In genomic region chr15:101132041-101132440, GRCm38 (mm10) we compare ENCODE assay signal across 17 mouse cellular contexts. TPM values are rescaled to one million over a fixed set of nuclear protein-coding genes. Genes with fewer than 3 reads are reported as not detected.
DNase-seq lines count a peak whose midpoint lies in the region; ATAC-seq and TF ChIP-seq lines count a peak whose summit lies in the region.
"Had no signal": no experiment of that assay in that cellular context is flagged by ENCODE, and none has a peak within 500 bp of the region (broad histone marks: within the 10 kb centered on the region; RNA-seq: fewer than 3 reads in every experiment).

No protein-coding gene starts in this region.

- peaks cover 53% of the 10 kb centered on the region for H3K27me3 ChIP-seq in heart, embryonic 15.5 days
- H3K27me3 ChIP-seq in kidney, embryonic 16.5 days (ENCODE audit: insufficient read depth, low read length): peaks cover 11% of the 10 kb centered on the region
- H3K27me3 ChIP-seq in limb, embryonic 15.5 days: peaks cover 22% of the 10 kb centered on the region; the same call in 1 of the 2 replicates

- H3K9ac ChIP-seq in heart, embryonic 15.5 days: 0 out of 2 replicates have a peak overlapping the region, but pooled peaks have one; percentile 8
- H3K9ac ChIP-seq in kidney, embryonic 16.5 days (replicated peaks; ENCODE audit: low read length): no peak overlapping the region
- H3K9ac ChIP-seq in limb, embryonic 15.5 days: no peak overlapping the region
- H3K9ac ChIP-seq: forebrain, postnatal 0 days had no signal

- no peak for TF ChIP-seq POLR2A in cortical plate, adult 2 months (IDR thresholded peaks at IDR 0.05; ENCODE audit: extremely low read depth, insufficient read depth, low read length)

- intact Hi-C loops in gastrocnemius, postnatal 36 days (cut with DNase I): no loop called here

- WGBS in heart, embryonic 15.5 days: 51% methylated on average over 6 of the region's 6 CpGs
- 37% methylated on average over 6 of the region's 6 CpGs for WGBS in kidney, embryonic 16.5 days
- 68% methylated on average over 6 of the region's 6 CpGs for WGBS in limb, embryonic 15.5 days

- peaks cover 55% of the 10 kb centered on the region for H3K4me1 ChIP-seq in heart, embryonic 15.5 days (replicated peaks)
- H3K4me1 ChIP-seq in kidney, embryonic 16.5 days (ENCODE audit: insufficient read depth, low read length): peaks cover 60% of the 10 kb centered on the region
- no peaks in the 10 kb centered on the region for H3K4me1 ChIP-seq in cortical plate, adult 2 months (ENCODE audit: control insufficient read depth, insufficient read depth, low read length)
- peaks cover 53% of the 10 kb centered on the region for H3K4me1 ChIP-seq in limb, embryonic 15.5 days

- DNase-seq in heart, adult 18-20 months: no peak
- DNase-seq in kidney, postnatal 4 days: no peak
- no peak for DNase-seq in ovary, postnatal 10 days (ENCODE audit: low spot score)
- no peak for DNase-seq in gastrocnemius, postnatal 36 days
- DNase-seq: cerebellum, adult 11-12 months; forebrain, postnatal 0 days had no signal

- no peaks in the 10 kb centered on the region for H3K36me3 ChIP-seq in heart, embryonic 15.5 days
- no peaks in the 10 kb centered on the region for H3K36me3 ChIP-seq in kidney, embryonic 16.5 days (ENCODE audit: insufficient read depth, low read length)
- no peaks in the 10 kb centered on the region for H3K36me3 ChIP-seq in limb, embryonic 15.5 days

- no peak for ATAC-seq in heart, embryonic 15.5 days (replicated peaks; ENCODE audit: insufficient number of reproducible peaks, insufficient read depth, low FRiP score, low read depth)
- no peak for ATAC-seq in kidney, embryonic 16.5 days (ENCODE audit: low FRiP score, low TSS enrichment)
- ATAC-seq in limb, embryonic 15.5 days (ENCODE audit: insufficient number of reproducible peaks, low FRiP score, low TSS enrichment, low read depth): no peak
- ATAC-seq: CD4-positive, CD25-positive, alpha-beta regulatory T cell, adult 4 months; forebrain, postnatal 0 days had no signal

- no peaks in the 10 kb centered on the region for H3K9me3 ChIP-seq in heart, embryonic 15.5 days (replicated peaks)
- H3K9me3 ChIP-seq in kidney, embryonic 16.5 days (ENCODE audit: low read length): no peaks in the 10 kb centered on the region
- no peaks in the 10 kb centered on the region for H3K9me3 ChIP-seq in limb, embryonic 15.5 days
- H3K9me3 ChIP-seq: megakaryocyte, embryonic 14.5 days had no signal

- H3K4me2 ChIP-seq in heart, embryonic 15.5 days: peak overlapping the region; percentile 39; the same call in 1 of the 2 replicates
- H3K4me2 ChIP-seq in kidney, embryonic 16.5 days (replicated peaks; ENCODE audit: low read depth, low read length): peak overlapping the region; percentile 36
- no peak overlapping the region for H3K4me2 ChIP-seq in limb, embryonic 15.5 days

- TF ChIP-seq CTCF in cortical plate, adult 2 months (IDR thresholded peaks at IDR 0.05; ENCODE audit: extremely low read depth, insufficient read depth, low read length): no peak

- H3K4me3 ChIP-seq in heart, embryonic 15.5 days: no peak overlapping the region
- no peak overlapping the region for H3K4me3 ChIP-seq in kidney, embryonic 16.5 days (ENCODE audit: low read length)
- H3K4me3 ChIP-seq in cortical plate, adult 2 months (ENCODE audit: insufficient read depth, low read length): no peak overlapping the region
- no peak overlapping the region for H3K4me3 ChIP-seq in limb, embryonic 15.5 days
- H3K4me3 ChIP-seq: erythroblast, embryonic 14.5 days; megakaryocyte, embryonic 14.5 days had no signal

- H3K27ac ChIP-seq in heart, embryonic 15.5 days: peak overlapping the region; percentile 56; the same call in 1 of the 2 replicates
- H3K27ac ChIP-seq in kidney, embryonic 16.5 days (ENCODE audit: low read length): peak overlapping the region; percentile 43; the same call in 1 of the 2 replicates
- H3K27ac ChIP-seq in cortical plate, adult 2 months (ENCODE audit: insufficient read depth, low read length): 0 out of 2 replicates have a peak overlapping the region, but pooled peaks have one; percentile 38
- 0 out of 2 replicates have a peak overlapping the region, but pooled peaks have one; percentile 22 for H3K27ac ChIP-seq in limb, embryonic 15.5 days

RNA-seq across cellular contexts. Expression of gene Acvrl1, which starts 3.7 kb away (rescaled TPM):
- 13.1 and 17.1 TPM in 2 replicates for polyA plus RNA-seq in heart, embryonic 15.5 days (2015; fragmentation: Nextera tagmentation; extraction: Ambion mirVana)
- total RNA-seq in heart, adult 18-20 months (2021): 10 to 100 TPM; 26.5 to 27.9 TPM
- 20.6 and 24.4 TPM in 2 replicates for polyA plus RNA-seq in kidney, embryonic 16.5 days (2015; fragmentation: Nextera tagmentation; extraction: Ambion mirVana)
- polyA plus RNA-seq in cortical plate, adult 2 months (2012; rRNA removed): 20.9 and 24.7 TPM in 2 replicates
- polyA plus RNA-seq in limb, embryonic 15.5 days (2015; fragmentation: Nextera tagmentation; extraction: Ambion mirVana): 16.3 and 17.7 TPM in 2 replicates
- total RNA-seq in gastrocnemius, postnatal 36 days (2021): 1 to 10 TPM; 8.5 to 9.2 TPM
- polyA plus RNA-seq: erythroblast, embryonic 14.5 days had no signal

RNA-seq across cellular contexts. Expression of gene Ankrd33, which starts 16.5 kb away (rescaled TPM):
- not detected in 2 replicates for polyA plus RNA-seq in heart, embryonic 15.5 days (2015; fragmentation: Nextera tagmentation; extraction: Ambion mirVana)
- total RNA-seq in heart, adult 18-20 months (2021): not detected
- not detected in 2 replicates for polyA plus RNA-seq in kidney, embryonic 16.5 days (2015; fragmentation: Nextera tagmentation; extraction: Ambion mirVana)
- polyA plus RNA-seq in cortical plate, adult 2 months (2012; rRNA removed): not detected in 2 replicates
- not detected in 2 replicates for polyA plus RNA-seq in limb, embryonic 15.5 days (2015; fragmentation: Nextera tagmentation; extraction: Ambion mirVana)
- not detected for total RNA-seq in gastrocnemius, postnatal 36 days (2021)
- total RNA-seq: forebrain, postnatal 0 days; gastrocnemius, postnatal 4 days; liver, adult 2 months; monocyte, adult 5-6 weeks had no signal
- polyA plus RNA-seq: CD4-positive, CD25-positive, alpha-beta regulatory T cell, adult 4 months; erythroblast, embryonic 14.5 days; forebrain, postnatal 0 days; large intestine, adult 2 months; liver, adult 2 months had no signal

RNA-seq across cellular contexts. Expression of gene Acvr1b, which starts 41.8 kb away (rescaled TPM):
- polyA plus RNA-seq in heart, embryonic 15.5 days (2015; fragmentation: Nextera tagmentation; extraction: Ambion mirVana): 5.8 and 6.9 TPM in 2 replicates
- total RNA-seq in heart, adult 18-20 months (2021): 10 to 100 TPM in 1 of 2 experiments, 1 to 10 TPM in 1; 9.8 to 10.3 TPM
- polyA plus RNA-seq in kidney, embryonic 16.5 days (2015; fragmentation: Nextera tagmentation; extraction: Ambion mirVana): 7.4 and 8.8 TPM in 2 replicates
- 70.5 and 73.9 TPM in 2 replicates for polyA plus RNA-seq in cortical plate, adult 2 months (2012; rRNA removed)
- 8.4 and 10.9 TPM in 2 replicates for polyA plus RNA-seq in limb, embryonic 15.5 days (2015; fragmentation: Nextera tagmentation; extraction: Ambion mirVana)
- 10 to 100 TPM; 32.4 to 36.5 TPM for total RNA-seq in gastrocnemius, postnatal 36 days (2021)

RNA-seq across cellular contexts. Expression of gene Fignl2, which starts 53.7 kb away (rescaled TPM):
- 0.03 and 0.10 TPM in 2 replicates for polyA plus RNA-seq in heart, embryonic 15.5 days (2015; fragmentation: Nextera tagmentation; extraction: Ambion mirVana)
- total RNA-seq in heart, adult 18-20 months (2021): 1 to 10 TPM; 1.1 to 1.2 TPM
- 0.26 and 0.35 TPM in 2 replicates for polyA plus RNA-seq in kidney, embryonic 16.5 days (2015; fragmentation: Nextera tagmentation; extraction: Ambion mirVana)
- 0.77 and 0.87 TPM in 2 replicates for polyA plus RNA-seq in cortical plate, adult 2 months (2012; rRNA removed)
- polyA plus RNA-seq in limb, embryonic 15.5 days (2015; fragmentation: Nextera tagmentation; extraction: Ambion mirVana): 0.09 and 0.12 TPM in 2 replicates
- under 1 TPM; 0.54 to 0.74 TPM for total RNA-seq in gastrocnemius, postnatal 36 days (2021)
- polyA plus RNA-seq: CD4-positive, CD25-positive, alpha-beta regulatory T cell, adult 4 months; erythroblast, embryonic 14.5 days had no signal
